Mouse (Mus musculus): Measurements from ENCODE around the gene Ywhag.

Ywhag gene

DNA sequence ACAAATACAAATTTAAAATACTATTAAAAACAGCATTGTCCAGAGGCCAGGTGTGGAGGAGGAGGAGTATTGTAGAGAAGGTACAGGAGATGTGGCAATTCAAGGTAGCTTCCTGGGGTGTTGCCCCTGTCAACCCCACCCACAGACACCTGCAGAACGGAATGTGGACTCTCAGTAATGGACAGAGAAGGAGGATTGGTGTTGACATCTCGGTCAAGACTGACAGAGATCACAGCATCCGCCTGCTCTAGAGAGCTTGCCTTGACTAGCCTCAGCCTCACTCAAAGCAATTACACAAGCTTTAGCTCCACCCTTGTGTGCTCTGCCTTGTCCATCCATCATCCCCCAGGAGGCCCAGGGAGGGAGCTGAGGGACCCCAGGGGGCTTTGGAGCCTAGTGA, 43.5 kb downstream of the Ywhag start:
- intact Hi-C loops (cut with DNase I) = no loop called here

DNA sequence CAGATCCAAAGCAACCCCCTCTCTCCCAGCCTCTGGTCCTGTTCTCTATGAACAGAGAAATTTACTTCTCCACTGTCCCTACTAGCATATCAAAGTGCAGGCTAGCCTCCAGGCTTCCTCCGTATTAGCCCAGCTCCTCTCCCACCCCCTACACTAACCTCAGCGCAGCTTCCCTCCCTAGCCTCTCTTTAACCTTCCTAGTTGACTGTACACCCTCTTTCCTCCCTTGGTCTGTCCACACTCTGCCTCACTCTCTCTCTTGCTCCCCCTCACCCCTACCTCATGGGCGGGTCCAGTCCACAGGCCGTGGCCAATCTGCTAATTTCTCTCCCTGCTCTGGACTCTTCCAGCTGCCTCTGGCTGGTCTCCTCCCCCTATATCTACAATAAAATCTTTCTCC, 44.1 kb downstream of the Ywhag start:
- intact Hi-C loops (cut with DNase I) = no loop called here

DNA sequence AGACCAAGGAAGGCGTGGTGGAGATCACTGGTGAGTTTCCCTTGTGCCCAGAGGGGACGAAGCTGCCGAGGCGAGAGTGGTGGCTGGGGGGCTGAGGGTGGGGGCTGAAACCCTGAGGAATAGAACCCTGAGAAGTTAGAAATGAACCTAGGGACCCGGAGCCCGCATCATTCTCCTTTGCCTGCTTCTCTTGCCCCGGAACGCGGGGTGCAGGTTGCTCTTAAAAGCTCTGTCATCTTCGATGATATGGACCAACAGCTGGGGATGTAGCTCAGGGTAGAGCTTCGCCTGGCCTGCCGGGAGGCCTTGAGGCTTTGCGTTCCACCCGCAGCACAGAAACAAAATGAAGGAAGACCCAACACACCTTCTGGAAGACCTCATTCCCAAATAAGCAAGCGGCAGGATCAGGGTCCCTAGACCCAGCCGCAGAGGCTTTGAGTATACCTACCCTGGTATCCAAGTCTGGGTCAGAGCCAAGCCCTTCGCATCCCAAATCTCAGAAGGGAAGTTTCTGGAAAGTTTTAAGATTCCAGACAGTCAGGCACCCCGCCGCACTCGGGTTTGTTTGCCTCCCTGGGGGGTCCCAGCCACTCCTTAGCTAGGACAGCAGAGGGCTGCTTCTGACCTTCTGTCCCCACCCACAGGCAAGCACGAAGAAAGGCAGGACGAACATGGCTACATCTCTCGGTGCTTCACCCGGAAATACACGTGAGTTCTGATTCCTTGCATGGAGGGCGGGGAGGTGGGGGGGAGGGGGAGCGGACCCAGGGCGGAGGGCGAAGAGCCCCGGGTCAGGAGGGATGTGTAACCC, 45.8 kb downstream of the Ywhag start:
- intact Hi-C loops (cut with DNase I) = no loop called here

- intact Hi-C loops (cut with DNase I) = no loop called here
Observed at GRCm38 (mm10) chr5:135887675-135888102, 46.7 kb downstream of the Ywhag start, which contains the start of gene Hspb1. TSS of gene Hspb1 (plus strand) at chr5:135887919.

GRCm38 (mm10) chr5:135884641-135885040, 49.8 kb downstream of the Ywhag start:
- intact Hi-C loops (cut with DNase I) = no loop called here

GRCm38 (mm10) chr5:135879449-135880158, 54.8 kb downstream of the Ywhag start:
- intact Hi-C loops (cut with DNase I) = loop anchor here (5.0 kb wide), 1 partner anchor 183 kb away; no protein-coding TSS in a partner anchor

DNA sequence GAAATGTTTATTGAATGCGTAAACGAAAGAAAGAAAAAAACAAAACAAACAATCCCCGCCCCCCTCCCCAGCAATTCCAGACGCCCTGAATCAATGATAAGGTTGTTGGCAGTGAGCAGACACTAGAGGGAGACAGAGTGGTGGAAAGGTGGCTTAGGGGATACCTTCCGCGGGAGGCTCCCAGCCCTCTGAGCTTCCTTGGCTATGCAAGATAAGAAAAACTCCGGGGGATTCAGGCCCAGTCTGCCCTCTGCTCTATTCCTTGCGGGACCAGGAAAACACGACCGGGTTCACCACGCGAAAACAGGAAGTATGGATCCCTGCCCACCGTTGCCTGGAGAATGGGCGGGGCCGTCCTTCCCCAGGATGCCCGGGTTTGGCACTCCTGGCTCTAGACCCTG, 56.6 kb downstream of the Ywhag start:
- intact Hi-C loops (cut with DNase I) = loop anchor here (5.0 kb wide), 1 partner anchor 184 kb away; no protein-coding TSS in a partner anchor

- intact Hi-C loops (cut with DNase I) = loop anchor here (5.0 kb wide), 1 partner anchor 185 kb away; no protein-coding TSS in a partner anchor
Observed at GRCm38 (mm10) chr5:135877180-135877579, 57.2 kb downstream of the Ywhag start.

GRCm38 (mm10) chr5:135873753-135874152, 60.7 kb downstream of the Ywhag start:
- intact Hi-C loops (cut with DNase I) = no loop called here

DNA sequence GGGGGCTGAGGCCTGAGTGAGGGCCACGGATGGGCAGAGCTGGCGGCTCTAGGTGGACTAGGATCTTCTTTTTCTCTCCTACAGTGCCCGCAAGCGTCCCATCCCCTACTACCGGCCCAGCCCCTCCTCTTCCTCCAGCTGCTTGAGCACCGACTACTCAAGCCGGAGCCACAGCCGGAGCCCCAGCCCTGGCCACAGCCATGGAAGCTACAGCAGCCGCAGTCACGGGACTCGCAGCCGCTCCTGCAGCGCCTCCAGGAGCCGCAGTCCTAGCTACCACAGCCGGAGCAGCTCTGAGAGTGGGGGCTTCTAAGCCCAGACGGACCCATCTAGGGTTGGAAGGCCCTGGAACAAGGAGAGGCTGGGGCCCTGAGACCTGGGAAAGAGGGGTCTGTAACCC, 61.4 kb downstream of the Ywhag start:
- intact Hi-C loops (cut with DNase I) = no loop called here

DNA sequence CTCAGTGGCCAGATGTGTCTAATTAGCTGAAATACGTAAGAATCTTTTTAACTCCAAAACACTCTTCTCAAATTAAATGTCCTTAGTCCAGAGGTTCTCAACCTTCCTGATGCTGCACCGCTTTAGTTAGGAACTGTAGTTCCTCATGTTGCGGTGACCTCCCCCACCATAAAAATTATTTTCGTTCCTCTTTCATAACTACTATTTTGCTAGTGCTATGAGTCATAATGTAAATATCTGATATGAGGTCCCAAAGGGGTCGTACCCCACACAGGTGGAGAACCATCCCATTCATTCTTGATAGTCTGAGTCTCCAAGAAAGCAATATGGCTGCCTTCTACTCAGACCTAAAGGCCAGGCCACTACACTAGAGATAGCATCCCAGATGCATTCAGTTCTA, 63.9 kb downstream of the Ywhag start:
- intact Hi-C loops (cut with DNase I) = no loop called here

DNA sequence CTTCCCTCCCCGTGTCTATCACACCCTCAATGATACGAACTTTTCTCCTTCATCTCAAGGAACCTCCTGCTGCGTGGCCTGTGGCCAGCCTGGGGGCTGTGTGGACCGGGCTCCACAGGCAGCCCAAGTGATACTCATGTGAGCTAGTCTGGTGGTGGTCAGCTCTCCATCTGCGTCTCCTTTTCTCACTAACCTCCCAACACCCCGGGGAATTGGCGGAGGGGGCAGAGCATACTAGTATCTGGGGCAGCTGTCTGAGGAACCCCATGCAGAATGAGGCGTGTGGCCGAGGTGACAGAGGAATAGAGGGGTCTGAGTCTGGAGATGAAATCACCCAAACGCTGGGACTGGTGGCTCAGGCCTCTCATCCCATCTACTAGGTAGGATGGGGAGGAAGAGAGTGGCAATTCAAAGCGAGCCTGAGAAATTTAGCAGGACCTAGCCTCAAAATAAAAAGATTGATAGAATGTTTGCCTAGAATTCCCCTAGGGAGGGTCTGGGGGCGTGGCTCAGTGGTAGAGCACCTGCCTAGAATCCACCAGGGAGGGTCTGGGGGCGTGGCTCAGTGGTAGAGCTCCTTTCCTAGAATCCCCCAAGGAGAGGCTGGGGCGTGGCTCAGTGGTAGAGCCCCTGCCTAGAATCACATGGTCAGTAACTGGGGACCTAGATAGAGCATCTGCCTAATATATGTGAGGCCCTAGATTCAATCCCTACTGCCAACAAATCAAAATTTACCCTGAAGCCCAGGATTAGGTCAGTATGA, 64.6 kb downstream of the Ywhag start:
- intact Hi-C loops (cut with DNase I) = no loop called here

- intact Hi-C loops (cut with DNase I) = no loop called here
Observed at GRCm38 (mm10) chr5:135868653-135869052, 65.8 kb downstream of the Ywhag start.

DNA sequence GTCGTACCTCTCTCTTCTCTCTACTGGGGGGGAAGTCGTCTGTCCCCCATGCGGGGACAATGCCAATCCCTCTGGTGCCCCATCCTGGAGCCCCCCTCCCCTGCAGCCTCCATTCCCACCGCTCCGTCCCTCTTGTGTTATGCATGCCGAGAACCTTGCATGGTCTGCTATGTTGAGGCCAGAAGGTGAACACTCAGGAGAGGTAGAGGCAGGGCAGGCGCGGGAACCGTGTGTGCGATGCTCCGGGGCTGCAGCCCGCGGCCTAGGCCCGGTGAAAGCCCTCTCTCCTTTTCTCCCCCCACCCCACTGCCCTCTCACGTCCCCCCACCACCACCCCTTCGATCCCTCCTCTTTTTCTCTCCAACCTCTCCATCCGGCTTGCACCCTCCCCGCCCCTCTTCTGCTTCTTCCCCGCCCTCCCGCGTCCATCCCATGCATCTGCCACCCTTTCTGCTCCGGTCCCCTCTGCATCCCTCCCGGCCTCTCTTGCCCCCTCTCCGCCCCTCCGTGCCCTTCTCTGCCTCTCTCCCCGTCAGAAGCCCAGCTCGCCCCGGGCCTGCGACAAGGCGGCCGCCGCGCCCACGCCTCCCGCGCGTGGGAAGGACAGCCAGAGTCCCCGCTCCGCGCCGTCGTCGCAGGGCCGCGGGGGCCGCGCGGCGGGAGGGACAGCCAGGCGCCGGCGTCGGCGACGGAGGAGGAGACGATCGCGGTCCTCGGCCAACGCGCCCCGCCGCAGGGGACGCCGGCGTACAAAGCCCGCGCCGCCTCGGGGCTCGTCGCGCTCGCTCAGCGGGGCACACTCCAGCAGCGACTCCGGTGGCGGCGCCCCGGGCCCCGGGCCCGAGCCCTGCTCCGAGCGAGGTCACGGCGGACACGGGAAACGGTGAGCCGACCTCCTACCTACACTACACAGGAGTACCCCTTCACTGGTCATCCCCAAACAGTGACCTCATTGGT, 66.5 kb downstream of the Ywhag start:
- intact Hi-C loops (cut with DNase I) = no loop called here

DNA sequence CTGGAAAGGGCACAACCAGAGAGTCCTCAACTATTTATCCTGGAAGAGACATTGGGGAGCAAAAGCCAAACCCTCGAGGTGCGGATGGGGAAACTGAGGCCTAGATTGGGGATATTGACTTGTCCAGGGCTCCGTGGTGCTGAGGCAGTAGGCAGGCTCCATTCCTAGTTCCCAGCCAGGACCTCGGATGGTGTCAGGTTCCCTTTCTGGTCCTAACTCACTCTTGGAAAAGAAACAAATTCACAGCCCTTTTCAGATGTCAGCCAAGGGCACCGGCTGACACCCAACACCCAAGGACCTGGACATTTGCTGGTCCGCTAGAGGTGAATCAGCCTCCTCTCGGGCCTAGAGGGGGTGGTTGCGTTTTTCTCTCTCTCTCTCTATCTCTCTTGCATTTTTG, 67.8 kb downstream of the Ywhag start:
- intact Hi-C loops (cut with DNase I) = no loop called here
